Mouse (Mus musculus) layer of hippocampus, adult 18-20 months (tissue): ENCODE data around the gene Ddc. TPM values are rescaled to one million over a fixed set of nuclear protein-coding genes. Genes with fewer than 3 reads are reported as not detected.

Experiments used
- DNase-seq, 2 experiments: peaks; one replicate each; pipeline ENCODE4 v3.0.0; 2022; ENCODE audit warnings: low spot score in 2 of 2
- total RNA-seq, 2 experiments: library from RNA; stranded (reverse); gene quantifications; 2 replicates each; pipeline ENCODE4 v1.2.3; 2021

The Ddc gene
- total RNA-seq, 2 experiments from 2014 or later = 7.7 to 8.1 TPM

DNA sequence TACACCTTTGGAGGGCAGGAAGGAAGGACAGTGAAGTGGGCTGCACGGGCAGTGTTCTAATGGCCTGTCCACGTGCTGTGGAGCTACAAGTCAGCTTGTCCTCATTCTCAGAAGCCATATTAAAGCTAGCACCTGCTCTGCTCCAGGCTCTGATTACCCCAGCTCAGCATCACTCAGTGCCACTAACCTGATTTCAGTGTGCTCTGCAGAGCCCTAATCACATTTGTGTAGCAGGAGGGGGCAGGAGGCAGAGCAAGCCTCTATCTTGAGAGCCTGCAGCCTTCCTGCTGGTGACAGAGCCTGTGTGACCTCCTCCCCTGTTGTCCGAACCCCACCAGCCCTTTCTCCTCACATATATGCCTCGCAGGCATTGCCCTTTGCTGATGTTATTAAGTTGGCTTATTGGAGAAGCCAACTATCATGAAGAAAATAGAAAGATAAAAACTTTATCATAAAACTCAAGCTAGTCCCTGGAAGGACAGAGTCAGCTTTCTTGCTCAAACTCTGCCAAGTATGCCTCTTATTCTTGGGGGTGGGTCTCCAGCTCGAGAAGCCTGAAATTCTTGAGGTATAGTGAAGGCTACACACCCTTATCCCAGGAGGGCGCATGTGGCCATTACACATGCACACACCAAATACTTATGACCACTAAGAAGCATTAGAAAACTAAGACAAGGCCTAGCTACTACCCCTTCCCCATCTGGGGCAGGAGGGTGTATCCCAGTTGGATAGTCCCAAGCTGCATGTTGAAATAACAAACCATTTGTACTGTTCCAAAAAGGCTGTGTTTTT lies 47.3 kb downstream of the Ddc start:
- no peak for DNase-seq

DNA sequence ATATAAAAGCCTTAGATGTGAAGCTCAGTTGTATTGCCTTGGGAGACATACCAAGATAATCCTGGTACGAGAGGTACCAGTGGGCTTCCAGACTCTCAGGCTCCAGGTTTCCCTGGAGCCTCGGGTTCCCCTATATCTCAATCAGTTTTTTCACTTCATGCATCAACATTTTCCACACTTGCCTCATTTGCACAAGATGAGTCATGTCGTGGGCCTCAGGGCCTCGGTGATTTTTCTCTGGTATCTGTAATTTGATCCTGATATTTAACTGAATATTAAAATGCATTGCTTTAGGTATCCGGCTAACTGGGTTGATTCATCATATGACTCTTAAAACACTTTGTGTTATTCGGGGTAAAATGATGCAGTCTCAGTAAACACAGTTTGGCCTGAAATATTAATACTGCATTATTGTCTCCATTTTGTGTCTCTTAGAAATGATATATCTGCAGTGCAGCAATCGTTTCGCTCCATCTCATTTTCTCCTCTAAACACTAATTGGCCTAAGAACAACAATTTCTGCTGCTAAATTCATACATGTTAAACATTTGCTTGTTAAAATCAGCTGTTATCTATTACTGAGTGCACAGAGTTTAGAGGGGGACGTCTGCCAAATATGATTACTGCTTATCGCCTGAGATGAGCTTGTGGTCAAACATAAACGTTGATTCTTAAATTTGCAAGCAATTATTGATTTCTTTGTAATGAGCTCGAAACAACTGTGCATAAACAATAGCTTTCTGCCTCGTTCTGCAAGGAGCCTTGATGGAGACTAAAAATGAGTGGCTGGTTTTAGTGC lies 48.2 kb downstream of the Ddc start:
- DNase-seq = no peak

DNA sequence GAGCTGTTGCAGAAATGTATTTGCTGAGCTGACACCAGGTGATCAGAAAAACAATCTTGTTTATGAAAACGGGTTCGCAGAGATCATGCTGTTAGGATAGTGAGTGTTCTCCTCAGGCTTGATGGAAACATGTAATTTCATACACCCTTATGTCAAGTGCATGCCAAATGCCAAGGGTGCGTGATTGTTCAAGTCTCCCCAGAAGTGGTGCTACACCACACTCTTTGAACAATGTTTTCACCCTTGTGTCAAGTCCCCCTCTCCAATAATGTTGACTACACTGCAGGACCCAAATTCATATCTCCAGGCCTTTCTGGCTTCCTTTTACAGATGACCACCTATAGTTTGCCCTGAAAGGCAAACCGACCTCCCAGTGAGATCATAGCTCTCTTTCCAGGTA lies 49.5 kb downstream of the Ddc start:
- no peak for DNase-seq

DNA sequence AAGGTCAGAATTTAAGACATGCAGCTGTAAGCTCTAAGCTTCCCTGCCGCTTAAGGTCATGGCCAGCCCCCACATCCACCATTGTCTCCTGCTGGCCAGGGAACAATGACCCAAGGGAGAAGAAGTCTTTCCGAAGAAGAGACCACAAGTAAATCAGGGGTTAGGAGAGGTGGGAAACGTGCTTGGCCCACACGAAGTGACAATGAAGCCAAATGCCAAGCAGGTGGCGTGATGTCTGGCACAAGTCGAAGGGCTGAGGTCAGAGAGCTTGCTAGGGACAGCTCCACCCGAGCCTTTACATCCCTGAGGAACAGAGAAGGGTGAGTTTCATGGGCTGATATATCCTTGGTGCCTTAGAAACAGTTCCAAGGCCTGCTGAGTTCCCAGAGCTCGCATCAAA lies 52.9 kb downstream of the Ddc start:
- no peak for DNase-seq

DNA sequence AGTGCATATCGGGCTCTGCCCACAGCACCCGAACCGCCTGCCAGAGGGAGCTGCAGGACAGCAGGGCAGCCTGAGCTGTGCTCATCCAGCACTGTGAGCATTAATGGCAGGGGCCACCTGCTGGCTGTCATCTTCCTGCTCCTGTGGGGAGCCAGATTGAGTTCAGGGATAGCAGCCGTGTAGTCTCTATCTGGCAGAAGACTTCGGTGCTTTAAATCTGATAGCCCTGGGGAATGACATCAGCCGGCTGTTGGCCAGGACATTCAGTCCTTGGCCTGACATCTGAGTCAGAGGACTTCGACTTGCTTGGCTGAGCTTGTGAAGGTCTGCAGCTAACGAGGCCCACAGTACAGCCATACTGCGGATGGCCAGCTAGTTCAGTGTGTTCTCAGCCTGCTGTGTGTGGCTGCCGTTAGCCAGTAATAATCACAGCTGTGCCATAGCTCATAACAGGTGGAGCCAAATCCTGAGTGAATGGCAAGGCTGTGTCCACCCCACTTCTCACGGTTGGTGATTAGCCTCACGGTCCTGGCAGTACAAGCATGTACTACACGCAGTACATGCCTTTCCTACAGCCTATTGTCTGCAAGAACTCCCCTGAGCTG lies 53.5 kb downstream of the Ddc start:
- DNase-seq = peak in 1 of 2 experiments; percentile 37

DNA sequence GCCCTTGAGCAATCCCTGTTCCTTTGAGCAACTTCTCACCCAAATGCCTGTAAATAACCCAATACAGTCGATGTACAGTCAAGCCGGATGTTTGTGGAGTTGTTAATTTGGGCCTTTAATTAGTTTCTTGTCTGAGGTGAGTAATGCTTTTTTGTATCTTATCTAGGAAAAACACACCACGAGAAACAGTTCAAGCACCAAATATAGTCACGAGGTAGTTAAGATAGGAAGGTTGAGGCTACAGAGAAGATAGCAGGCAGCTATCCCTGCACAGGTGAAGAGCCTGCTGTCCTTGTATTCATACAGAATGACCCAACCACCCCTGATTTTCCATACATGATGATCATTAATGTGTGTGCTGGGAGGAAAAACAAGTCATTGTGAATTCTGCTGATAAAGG lies 56.4 kb downstream of the Ddc start:
- no peak for DNase-seq

DNA sequence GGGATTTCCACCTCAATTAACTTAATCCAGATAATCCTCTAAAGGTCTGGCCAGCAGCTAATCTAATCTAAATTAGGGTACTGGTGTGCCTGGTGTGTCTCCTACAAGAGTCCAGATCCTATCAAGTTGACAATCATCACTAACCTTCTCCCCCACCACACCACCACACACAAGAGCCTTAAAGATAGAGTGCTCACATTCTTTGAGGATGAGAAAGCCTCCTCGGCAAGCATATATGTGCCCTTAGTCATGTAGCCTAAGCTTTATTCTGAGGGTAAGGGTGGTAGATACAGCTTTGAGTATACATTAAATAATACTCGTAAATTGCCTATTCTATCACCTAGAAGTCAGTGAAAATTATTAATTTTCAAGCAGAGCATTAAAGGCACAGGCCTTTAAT lies 57.2 kb downstream of the Ddc start:
- DNase-seq = no peak

DNA sequence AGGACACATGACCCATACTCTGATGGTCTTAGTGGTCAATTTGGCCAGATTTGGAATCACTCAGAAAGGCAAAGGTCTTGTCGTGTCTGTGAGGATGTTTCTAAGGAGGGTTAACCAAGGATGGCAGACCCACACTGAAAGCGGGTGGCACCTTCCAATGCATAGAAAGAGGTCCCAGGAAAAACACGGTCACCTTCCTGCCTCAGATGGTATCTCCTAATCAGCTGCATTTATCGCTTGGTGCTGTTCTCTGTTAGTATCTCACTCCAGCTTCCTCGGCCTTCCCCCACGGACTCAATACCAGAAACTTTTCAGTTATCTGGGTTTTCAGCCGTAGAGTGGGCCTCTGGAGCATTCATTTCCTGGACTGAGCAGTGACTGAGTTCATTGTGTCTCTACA lies 58.1 kb downstream of the Ddc start:
- DNase-seq = no peak

DNA sequence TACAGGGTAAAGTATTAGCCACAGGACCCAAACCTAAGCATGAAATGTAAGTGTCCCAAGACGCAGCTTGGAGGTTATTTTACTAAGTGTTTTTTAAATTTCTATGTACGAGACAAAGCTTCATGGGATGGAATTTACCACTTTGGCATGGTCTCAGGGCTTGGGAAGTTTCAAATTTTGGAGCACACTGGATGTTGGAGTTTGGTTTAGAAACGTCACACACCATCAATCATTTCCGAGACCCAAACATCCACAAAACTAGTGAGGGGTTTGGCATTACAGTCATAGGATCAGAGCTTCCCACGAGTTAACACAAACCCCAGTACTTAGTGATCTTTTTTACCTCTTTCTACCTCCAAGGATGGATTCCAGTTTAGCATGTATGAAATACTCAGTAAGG lies 60.6 kb downstream of the Ddc start:
- DNase-seq = no peak

DNA sequence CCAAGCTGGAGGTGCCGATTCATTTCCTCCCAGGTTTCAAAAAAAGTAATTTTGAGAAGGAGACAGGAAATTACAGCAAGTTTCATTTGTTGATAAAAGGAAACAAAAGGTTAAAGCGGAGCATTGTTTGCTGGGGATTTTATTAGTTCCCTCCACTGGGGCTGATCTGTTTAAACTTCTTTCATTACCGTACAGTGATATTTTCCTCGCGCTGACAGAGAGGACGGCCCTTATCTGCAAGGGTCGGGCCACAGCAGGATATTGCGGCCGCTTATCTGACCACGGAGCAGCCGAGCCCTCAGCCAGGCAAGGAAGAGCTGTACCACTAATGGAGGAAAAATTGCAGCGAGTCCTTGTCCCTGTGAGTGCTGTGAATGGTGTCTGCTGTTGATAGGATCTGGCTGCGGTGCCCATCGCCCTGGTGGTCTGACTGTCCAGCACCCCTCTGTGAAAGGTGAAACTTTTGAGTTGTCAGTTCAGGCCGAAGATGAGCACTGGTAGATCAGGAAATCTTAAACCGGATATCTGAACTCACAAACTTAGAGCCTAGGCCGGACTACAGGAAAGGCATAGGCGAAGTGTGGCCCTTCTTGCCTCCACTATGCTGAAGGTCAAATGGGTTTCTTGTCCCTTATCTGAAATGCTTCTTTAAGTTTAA lies 61.1 kb downstream of the Ddc start:
- no peak for DNase-seq

DNA sequence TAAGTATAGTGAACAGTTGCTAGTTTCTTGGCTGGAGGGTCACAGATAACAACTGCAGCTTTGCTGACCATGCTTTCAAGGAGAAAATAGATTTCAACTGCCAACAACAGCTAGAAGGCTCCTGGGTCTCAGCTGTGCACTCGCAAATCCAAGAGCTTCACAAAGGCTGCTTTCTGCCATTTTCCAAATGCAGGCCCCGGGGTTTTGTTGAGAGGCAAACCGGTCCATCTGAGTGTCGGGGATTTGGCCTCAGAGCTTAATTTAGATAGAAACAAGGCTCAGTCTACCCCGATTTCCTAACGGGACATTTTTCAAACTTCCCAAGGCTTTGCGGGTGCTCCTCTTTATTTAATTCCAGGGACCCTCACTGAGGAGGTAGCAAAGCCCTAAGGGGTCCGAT lies 61.7 kb downstream of the Ddc start:
- DNase-seq = no peak

DNA sequence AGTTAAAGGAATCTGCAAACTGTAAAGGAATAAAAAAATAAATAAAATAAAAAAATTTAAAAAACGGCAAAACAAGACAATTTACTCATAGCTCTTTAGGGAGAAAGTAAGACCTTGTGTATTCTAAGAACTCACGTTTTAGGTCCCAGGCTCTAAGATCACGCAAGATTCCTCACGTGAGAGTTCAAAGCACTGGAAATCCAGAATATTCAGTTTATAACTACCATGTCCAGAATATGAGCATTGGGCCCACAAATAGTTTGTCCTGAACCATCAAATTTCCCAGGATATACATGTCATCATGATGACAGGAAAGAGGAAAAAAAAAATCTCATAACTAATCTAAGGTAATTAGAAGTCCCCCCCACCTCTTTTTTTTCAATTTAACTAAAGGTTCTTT lies 62.2 kb downstream of the Ddc start:
- no peak for DNase-seq

DNA sequence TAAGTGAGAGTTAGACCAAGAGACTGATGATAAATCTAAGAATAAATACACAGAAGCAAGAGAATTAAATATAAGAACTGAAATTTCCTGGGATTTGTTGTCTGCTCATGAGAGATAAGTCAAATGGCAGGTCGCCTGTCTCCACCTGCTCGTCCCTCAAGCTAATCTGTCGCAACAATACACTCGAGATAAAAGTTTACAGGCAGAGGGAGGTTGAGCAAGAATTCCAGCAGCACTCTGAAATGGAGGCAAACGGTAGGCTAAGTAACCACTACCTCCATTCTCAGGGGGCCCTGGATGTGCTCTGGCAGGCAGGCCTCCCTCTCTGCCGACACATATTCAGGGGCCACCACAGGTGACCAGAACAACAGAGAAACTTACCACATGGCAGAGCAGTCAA lies 62.6 kb downstream of the Ddc start:
- no peak for DNase-seq

DNA sequence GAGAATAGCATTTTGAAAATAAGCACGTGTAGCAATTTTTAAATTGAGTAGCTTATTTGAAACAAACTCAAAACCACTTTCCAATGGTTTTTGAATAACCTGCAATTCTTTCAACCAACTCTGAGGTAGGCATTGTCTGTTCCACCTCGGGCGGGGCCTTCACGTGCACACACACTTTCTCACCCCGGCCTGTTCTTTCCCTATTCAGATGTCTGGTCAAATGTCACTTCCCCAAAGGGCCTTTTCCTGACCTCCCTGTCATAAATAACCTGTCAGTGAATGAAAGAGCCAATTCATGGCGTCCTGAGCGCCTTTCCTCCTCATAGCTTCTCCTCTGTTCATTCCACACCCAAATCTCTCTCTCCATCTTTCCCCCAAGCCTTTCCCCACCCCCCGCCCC lies 64.8 kb downstream of the Ddc start:
- no peak for DNase-seq

DNA sequence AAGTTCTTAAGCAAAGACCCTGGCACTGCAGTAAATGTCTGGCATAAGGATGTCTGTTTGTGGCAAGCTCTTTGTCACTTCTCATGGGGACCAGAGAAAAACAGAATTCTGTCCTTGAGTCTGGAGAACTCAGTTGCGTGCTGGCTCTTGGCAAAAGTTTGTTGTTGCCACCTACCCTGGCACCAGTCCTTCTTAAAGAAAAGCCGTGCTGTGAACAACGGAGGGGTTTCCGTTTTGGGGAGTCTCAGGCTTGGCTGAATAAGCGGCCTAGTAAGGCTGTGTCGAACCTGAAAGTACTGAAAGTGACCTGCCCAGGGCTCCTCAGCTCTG lies 65.2 kb downstream of the Ddc start:
- no peak for DNase-seq

DNA sequence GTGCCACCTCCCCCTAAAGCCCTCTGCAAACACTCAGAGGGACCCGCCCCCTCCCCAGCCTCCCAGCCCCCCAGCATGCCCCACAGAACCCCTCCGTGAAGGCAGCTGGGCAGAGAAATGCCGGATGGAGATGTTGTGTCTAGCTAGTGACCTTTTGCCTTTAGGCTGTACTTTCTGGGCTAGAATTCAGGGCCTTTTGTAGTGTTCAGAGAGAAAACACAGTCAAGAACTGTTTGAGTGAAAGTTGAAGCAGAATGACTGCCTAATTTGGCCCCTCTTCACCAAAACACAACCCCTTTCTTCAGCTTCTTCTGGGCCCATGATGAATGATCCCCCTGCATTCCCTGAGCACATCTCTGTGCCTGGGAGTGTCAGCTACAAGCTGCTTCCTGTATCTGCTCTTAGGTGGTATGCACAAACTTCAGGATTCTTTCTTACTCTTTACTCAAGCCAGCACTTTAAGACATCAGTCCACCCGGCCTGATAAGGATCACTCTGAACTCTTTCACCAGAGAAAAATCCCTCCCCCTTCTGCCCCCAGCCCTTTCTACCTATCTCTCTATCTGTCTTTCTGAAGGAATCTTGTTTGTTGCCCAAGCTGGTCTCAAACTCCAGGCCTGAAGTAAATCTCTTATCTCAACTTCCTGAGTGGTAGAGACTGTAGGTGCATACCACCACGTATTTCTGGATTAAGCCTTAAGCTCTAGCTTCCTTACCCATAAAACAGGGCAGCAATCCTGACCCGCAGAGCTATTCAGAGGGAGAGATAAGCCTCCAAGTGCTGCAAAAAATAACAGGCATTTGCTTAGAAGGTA lies 65.8 kb downstream of the Ddc start:
- DNase-seq = no peak

DNA sequence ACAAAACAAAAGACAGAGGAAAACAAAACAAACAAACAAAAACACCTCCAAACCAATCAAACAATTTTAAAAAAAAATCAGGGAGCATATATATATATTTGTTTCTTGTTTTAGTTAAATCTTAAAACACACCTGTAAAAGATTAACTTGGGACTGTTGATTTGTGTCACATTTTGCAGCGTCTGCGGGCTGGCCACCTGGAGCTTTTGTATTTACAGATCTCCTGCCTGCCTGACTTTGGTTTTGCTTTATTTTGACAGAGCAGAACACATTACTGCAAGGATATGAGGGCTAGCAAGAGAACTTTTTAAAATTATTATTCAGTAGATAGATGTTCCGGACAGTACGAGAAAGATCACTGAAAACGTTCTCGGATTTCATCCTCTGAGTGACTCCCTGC lies 66.4 kb downstream of the Ddc start:
- no peak for DNase-seq

DNA sequence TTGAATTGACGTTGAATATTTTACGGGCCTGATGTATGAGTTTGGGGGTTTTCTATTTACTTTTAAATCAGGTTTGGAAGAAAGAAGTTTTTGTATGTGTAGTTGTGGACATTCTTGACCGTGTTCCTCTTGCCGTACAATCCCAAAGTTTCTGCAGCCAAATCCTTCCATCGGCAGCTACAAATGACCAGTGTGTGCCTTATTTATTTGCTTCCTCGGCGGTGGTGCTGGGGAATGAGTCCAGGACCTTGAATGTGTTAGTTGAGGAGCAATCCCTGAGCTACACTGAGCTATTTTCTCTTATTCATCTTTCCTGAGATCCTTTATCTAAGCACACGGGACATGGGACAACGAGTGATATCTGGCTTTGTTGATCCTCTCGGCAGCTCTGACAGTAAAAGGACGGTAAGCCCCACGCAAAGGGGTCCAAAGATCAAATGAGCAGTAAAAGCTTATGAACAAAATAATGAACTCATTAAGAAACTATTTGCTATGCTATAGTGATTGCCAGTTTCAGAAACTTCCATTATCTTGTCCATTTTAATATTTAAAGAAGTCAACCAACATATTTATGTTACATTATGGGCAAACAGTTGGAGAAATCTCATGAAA lies 67.0 kb downstream of the Ddc start:
- no peak for DNase-seq

DNA sequence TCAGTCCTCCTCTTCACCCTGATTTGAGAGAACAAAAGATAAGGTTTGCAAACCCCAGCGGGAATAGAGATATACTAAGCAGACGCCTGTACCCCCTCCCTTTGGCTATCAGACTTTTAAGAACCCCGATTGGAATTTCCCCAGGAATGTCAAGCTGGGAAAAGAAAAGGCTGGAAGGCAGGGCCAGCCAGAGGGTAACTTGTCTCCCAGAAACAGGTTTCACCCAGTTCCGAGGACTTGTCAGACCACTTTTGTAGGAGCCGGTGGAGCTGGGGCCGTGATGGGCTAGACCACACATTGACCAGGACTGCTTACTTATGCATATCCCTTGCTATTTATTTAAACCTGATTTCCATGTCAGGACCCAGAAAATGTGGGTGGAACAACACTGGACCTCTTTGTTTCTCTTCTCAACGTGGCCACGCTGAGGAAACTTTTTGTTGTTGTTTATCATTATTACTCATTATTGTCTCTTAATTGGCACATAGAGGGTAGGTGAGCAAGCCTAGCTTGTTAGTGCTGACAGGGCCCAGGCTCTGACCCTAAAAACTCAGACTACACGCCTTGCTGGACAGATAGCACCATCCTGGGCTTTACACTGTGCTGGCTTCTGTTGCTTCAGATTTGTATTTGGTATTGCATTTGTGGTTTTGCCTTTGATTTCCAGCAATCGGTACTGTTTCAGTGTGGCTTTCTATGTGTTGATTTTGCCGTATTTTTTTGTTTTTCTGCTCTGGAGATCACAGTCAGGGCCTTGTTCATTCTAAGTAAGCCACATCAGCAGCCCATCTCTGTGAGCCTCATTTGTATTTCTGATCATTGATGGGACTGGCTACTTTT lies 68.6 kb downstream of the Ddc start:
- DNase-seq = no peak

DNA sequence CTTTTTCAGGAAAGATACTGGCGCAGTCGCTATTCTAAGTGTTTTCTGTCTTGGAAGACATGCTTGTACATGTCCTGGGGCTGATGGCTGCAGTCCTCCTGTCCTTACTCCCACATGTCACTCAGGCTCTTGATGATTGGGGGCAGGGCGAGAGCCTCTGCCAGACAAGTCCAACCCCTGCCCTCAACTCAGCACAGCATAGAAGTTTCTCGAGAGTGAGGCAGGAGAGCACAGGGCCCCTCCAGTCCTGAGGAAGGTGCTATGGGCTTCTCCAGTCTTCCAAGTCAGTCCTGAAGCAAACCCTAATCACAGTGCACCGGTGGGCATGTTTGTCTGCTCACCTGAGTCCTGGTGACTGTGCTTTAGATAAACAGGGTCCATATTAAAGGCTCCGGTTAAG lies 69.2 kb downstream of the Ddc start:
- no peak for DNase-seq
